Mouse (Mus musculus) limb, embryonic 10.5 days (tissue): ENCODE measurements around the gene Tas2r123. TPM values are rescaled to one million over a fixed set of nuclear protein-coding genes. Genes with fewer than 3 reads are reported as not detected.

Experiments used
- DNase-seq: peaks from one replicate; pipeline ENCODE4 v3.0.0-alpha.2; 2017; ENCODE audit warnings: low spot score
- H3K27ac ChIP-seq: fragments of 300-500 bp; sonication (generic); 2 replicates; pipeline ENCODE4 v1.5.1; 2016; ENCODE audit warnings: mild to moderate bottlenecking
- H3K27me3 ChIP-seq: fragments of 300-500 bp; sonication (generic); 2 replicates; pipeline ENCODE4 v1.6.1; 2016; ENCODE audit warnings: low read depth, mild to moderate bottlenecking; ENCODE audit not compliant: poor library complexity, severe bottlenecking
- H3K36me3 ChIP-seq: fragments of 300-500 bp; sonication (generic); 2 replicates; pipeline ENCODE4 v1.6.1; 2016; ENCODE audit warnings: mild to moderate bottlenecking, moderate library complexity
- H3K4me1 ChIP-seq: fragments of 300-500 bp; sonication (generic); 2 replicates; pipeline ENCODE4 v1.6.1; 2016
- H3K4me3 ChIP-seq: fragments of 300-500 bp; sonication (generic); 2 replicates; pipeline ENCODE4 v1.5.1; 2016; ENCODE audit warnings: mild to moderate bottlenecking, moderate library complexity
- H3K9me3 ChIP-seq: fragments of 300-500 bp; sonication (generic); replicated peaks from 2 replicates; pipeline ENCODE4 v1.6.1; 2016; ENCODE audit warnings: mild to moderate bottlenecking
- WGBS: fragments of 180-500 bp; shearing (Covaris S2); methylation state at CpG from one replicate; pipeline ENCODE4 v1.1.7; 2016; 5-methylcytosine and 5-hydroxymethylcytosine counted together
- polyA plus RNA-seq: library from polyadenylated mRNA; unstranded; fragments of >200 nt; fragmentation: Nextera tagmentation; extraction: Ambion mirVana; gene quantifications from 2 replicates; pipeline ENCODE4 v1.2.1, GENCODE M21; 2016

Tas2r123 gene
- polyA plus RNA-seq = not detected in 2 replicates

DNA sequence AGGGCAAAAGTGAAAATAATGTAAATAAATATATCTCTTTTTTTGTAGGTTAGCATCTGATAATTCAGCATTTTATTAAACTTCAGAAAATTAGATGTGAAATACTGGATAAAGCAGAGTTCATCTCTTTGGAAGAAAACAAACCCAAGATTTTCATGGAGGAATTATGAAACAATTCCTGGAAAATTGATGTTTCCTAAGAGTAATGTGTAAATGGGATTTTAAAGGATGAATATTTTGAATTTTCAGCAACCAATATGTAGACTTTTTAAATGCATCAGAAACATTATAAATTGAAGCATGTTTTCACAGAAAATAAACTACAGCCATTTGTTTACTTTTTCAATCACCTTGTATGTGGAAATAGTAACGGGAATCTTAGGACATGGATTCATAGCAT lies at the start of gene Tas2r123:
Tas2r123 (plus strand) TSS at position 301 of the 400 bp plus-strand sequence.
- Histone ChIP-seq H3K27me3 (no peaks in the 10 kb centered on the region), H3K9me3 (no peaks in the 10 kb centered on the region), H3K4me3 (no peak within 1 kb of the TSS), H3K4me1 (no peaks in the 10 kb centered on the region), H3K36me3 (no peaks in the 10 kb centered on the region), H3K27ac (no peak within 1 kb of the TSS)
- 94% methylated on average over 1 of the region's 1 CpGs for WGBS
- no peak for DNase-seq

GRCm38 (mm10) chr6:132802518-132802917 lies 44.4 kb upstream of the Tas2r123 start, which contains the start of gene Tas2r117:
Tas2r117 (plus strand) TSS chr6:132802818.
- no peak for DNase-seq
- Histone ChIP-seq H3K9me3 (no peaks in the 10 kb centered on the region), H3K4me3 (no peak within 1 kb of the TSS), H3K27me3 (no peaks in the 10 kb centered on the region), H3K4me1 (no peaks in the 10 kb centered on the region), H3K27ac (no peak within 1 kb of the TSS), H3K36me3 (no peaks in the 10 kb centered on the region)
- WGBS = 93% methylated on average over 1 of the region's 1 CpGs

DNA sequence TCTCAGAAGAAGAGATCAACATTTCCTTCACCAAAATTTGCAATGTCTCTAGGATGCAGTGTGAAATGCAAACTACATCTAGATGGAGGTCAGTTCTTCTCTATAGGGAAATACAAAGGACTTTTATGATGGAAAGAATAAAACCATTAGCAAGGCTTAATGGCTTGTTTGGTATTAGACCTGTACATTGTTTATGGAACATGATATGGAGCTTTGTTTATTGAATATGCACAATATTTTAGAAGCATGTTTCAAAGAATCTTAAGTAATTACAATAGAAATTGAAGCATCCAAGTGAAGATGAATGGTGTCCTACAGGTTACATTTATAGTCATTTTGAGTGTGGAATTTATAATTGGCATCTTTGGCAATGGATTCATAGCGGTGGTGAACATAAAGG lies 8.2 kb downstream of the Tas2r123 start, which contains the start of gene Tas2r116:
Tas2r116 (plus strand) TSS at position 301 of the 400 bp plus-strand sequence.
- no peak within 1 kb of the TSS for H3K27ac ChIP-seq
- no peak within 1 kb of the TSS for H3K4me3 ChIP-seq
- no peak for DNase-seq
- no peaks in the 10 kb centered on the region for H3K27me3 ChIP-seq
- no peaks in the 10 kb centered on the region for H3K4me1 ChIP-seq
- no peaks in the 10 kb centered on the region for H3K36me3 ChIP-seq
- H3K9me3 ChIP-seq = no peaks in the 10 kb centered on the region
- 85% methylated on average over 1 of the region's 1 CpGs for WGBS

- no peaks in the 10 kb centered on the region for H3K4me1 ChIP-seq
- no peak for DNase-seq
Measured at GRCm38 (mm10) chr6:132867708-132868107, 20.8 kb downstream of the Tas2r123 start, which contains the start of gene Tas2r110. Tas2r110 (plus strand) TSS chr6:132868008.

DNA sequence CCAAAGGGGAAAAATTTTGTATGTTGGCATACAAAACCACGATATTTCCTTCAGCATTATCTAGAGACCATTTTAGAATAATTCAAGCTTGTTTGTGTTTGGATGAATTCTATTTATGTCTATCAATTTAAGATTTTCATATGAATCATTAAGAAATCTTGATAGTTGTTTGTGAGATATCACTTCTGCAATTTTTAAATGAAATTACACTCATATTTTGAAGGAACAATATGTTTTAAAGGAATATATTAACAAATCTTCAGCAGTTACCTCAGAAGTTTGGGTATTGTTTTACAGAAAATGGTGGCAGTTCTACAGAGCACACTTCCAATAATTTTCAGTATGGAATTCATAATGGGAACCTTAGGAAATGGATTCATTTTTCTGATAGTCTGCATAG lies 45.8 kb downstream of the Tas2r123 start, which contains the start of gene Tas2r113:
Tas2r113 (plus strand) TSS at position 301 of the 400 bp plus-strand sequence.
- no peaks in the 10 kb centered on the region for H3K9me3 ChIP-seq
- no peaks in the 10 kb centered on the region for H3K27me3 ChIP-seq
- H3K27ac ChIP-seq = no peak within 1 kb of the TSS
- no peaks in the 10 kb centered on the region for H3K4me1 ChIP-seq
- no peak for DNase-seq
- no peak within 1 kb of the TSS for H3K4me3 ChIP-seq
- no peaks in the 10 kb centered on the region for H3K36me3 ChIP-seq
- WGBS = 81% methylated on average over 1 of the region's 1 CpGs

More at GRCm38 (mm10) chr6:132867708-132868107, 20.8 kb downstream of the Tas2r123 start, which contains the start of gene Tas2r110:
- H3K27me3 ChIP-seq = no peaks in the 10 kb centered on the region
- H3K27ac ChIP-seq = no peak within 1 kb of the TSS
- H3K9me3 ChIP-seq = no peaks in the 10 kb centered on the region
- H3K36me3 ChIP-seq = no peaks in the 10 kb centered on the region
- H3K4me3 ChIP-seq = no peak within 1 kb of the TSS

Other genes with a start within 250 kb of the Tas2r123 start
- not detected in 2 replicates for gene A630073D07Rik, start 195.6 kb upstream of the Tas2r123 start, polyA plus RNA-seq
- gene Tas2r120, start 190.2 kb upstream of the Tas2r123 start, polyA plus RNA-seq = not detected in 2 replicates
- not detected in 2 replicates for gene Tas2r121, start 146.1 kb upstream of the Tas2r123 start, polyA plus RNA-seq
- gene Tas2r122, start 135.2 kb upstream of the Tas2r123 start, polyA plus RNA-seq = not detected in 2 replicates
- not detected in 2 replicates for gene Tas2r115, start 109.1 kb upstream of the Tas2r123 start, polyA plus RNA-seq
- not detected in 2 replicates for gene Tas2r124, start 92.4 kb upstream of the Tas2r123 start, polyA plus RNA-seq
- gene Tas2r102, start 85.0 kb upstream of the Tas2r123 start, polyA plus RNA-seq = not detected in 2 replicates
- not detected in 2 replicates for gene Tas2r136, start 69.0 kb upstream of the Tas2r123 start, polyA plus RNA-seq
- not detected in 2 replicates for gene Tas2r117, start 44.3 kb upstream of the Tas2r123 start, polyA plus RNA-seq
- not detected in 2 replicates for gene Tas2r116, start 8.3 kb downstream of the Tas2r123 start, polyA plus RNA-seq
- gene Tas2r110, start 20.9 kb downstream of the Tas2r123 start, polyA plus RNA-seq = not detected in 2 replicates
- not detected in 2 replicates for gene Tas2r113, start 45.9 kb downstream of the Tas2r123 start, polyA plus RNA-seq
- not detected in 2 replicates for gene Tas2r125, start 62.5 kb downstream of the Tas2r123 start, polyA plus RNA-seq
- not detected in 2 replicates for gene Tas2r129, start 104.0 kb downstream of the Tas2r123 start, polyA plus RNA-seq
- not detected in 2 replicates for gene Tas2r131, start 110.8 kb downstream of the Tas2r123 start, polyA plus RNA-seq
- not detected in 2 replicates for gene Tas2r109, start 133.8 kb downstream of the Tas2r123 start, polyA plus RNA-seq
- not detected in 2 replicates for gene Tas2r103, start 190.0 kb downstream of the Tas2r123 start, polyA plus RNA-seq
- not detected in 2 replicates for gene Tas2r140, start 208.7 kb downstream of the Tas2r123 start, polyA plus RNA-seq